Mouse (Mus musculus) WW6 (cell line): ENCODE results near the gene G430095P16Rik.

Experiments used
- DNase-seq: peaks from one replicate; pipeline ENCODE4 v3.0.0-alpha.2; 2013; ENCODE audit warnings: low read depth, low spot score

The G430095P16Rik gene

GRCm38 (mm10) chr8:84770100-84770953 lies 47.5 kb downstream of the G430095P16Rik start:
- no peak for DNase-seq

GRCm38 (mm10) chr8:84771000-84771687 lies 48.3 kb downstream of the G430095P16Rik start:
- no peak for DNase-seq

- DNase-seq, result no peak
Measured at GRCm38 (mm10) chr8:84771941-84772378, 49.2 kb downstream of the G430095P16Rik start.

GRCm38 (mm10) chr8:84772628-84773027 lies 49.8 kb downstream of the G430095P16Rik start:
- no peak for DNase-seq

GRCm38 (mm10) chr8:84773304-84773703 lies 50.5 kb downstream of the G430095P16Rik start:
- DNase-seq, result no peak

GRCm38 (mm10) chr8:84773833-84774232 lies 51.0 kb downstream of the G430095P16Rik start:
- DNase-seq, result no peak

- no peak for DNase-seq
Measured at GRCm38 (mm10) chr8:84774473-84774911, 51.7 kb downstream of the G430095P16Rik start.

- DNase-seq, result no peak
Measured at GRCm38 (mm10) chr8:84775105-84775591, 52.3 kb downstream of the G430095P16Rik start.

- DNase-seq, result no peak
Measured at GRCm38 (mm10) chr8:84775621-84776113, 52.9 kb downstream of the G430095P16Rik start.
